Mouse (Mus musculus): ENCODE measurements around the gene Hacl1.

DNA sequence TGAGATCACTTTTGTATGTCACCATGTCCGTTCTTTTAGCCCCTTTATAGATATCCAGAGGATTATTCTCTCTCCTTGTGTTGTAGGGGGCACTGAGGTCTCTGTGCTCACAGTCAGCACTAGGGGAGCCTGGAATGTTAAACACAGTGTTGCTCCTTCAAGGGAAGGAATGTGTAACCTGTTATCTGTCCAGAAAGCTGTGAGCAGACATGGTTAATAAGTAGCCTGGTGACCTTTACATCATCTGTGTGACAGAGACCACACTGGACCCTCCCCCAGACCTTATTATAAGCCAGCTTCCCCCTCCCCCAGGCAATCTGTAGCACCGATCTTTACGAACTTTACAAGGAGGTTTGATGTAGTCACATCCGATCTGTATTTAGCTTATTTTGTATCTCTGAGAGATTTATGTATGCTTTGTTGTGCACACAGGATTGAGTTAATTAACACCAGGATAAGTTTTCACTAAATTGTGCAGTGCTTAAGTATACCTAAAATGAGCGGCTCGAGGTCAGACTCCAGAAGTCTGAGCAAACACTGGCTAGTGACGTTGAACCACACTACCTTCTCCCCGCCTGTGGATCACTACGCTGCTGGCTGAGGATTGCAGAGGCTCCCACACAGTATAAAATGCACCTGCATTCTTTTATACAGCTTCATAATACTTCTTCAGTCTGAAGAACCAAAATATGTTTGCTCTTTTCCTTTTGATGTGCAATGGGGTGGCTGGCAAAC, 75.4 kb downstream of the Hacl1 start:
- TF ChIP-seq GATA1 (IDR thresholded peaks at IDR 0.05; ENCODE audit: low read length) = no peak
- no peak for TF ChIP-seq TAL1 (IDR thresholded peaks at IDR 0.05; ENCODE audit: low read length)
